Mouse (Mus musculus) midbrain, embryonic 16.5 days (tissue): ENCODE data around the gene Nbea. TPM values are rescaled to one million over a fixed set of nuclear protein-coding genes. Genes with fewer than 3 reads are reported as not detected.

Source experiments
- ATAC-seq: fragments of 200-750 bp; cut with Nextera tagmentation; 2 replicates; pipeline ENCODE4 v1.8.0; 2017; ENCODE audit warnings: moderate TSS enrichment
- H3K27ac ChIP-seq: fragments of 300-500 bp; sonication (generic); 2 replicates; pipeline ENCODE4 v1.5.1; 2014; ENCODE audit warnings: mild to moderate bottlenecking, low read length, mixed read lengths
- H3K27me3 ChIP-seq: fragments of 300-500 bp; sonication (generic); 2 replicates; pipeline ENCODE4 v1.6.1; 2014; ENCODE audit warnings: low read depth, low read length, mixed read lengths; ENCODE audit not compliant: control insufficient read depth, insufficient read depth
- H3K36me3 ChIP-seq: fragments of 300-500 bp; sonication (generic); 2 replicates; pipeline ENCODE4 v1.6.1; 2014; ENCODE audit warnings: mild to moderate bottlenecking, low read length, moderate library complexity, mixed read lengths; ENCODE audit not compliant: control insufficient read depth, insufficient read depth
- H3K4me1 ChIP-seq: fragments of 300-500 bp; sonication (generic); 2 replicates; pipeline ENCODE4 v1.6.1; 2014; ENCODE audit warnings: mild to moderate bottlenecking, low read length, mixed read lengths; ENCODE audit not compliant: control insufficient read depth, insufficient read depth
- H3K4me2 ChIP-seq: fragments of 300-500 bp; sonication (generic); 2 replicates; pipeline ENCODE4 v1.6.1; 2014; ENCODE audit warnings: mild to moderate bottlenecking, low read length, mixed read lengths
- H3K4me3 ChIP-seq: fragments of 300-500 bp; sonication (generic); 2 replicates; pipeline ENCODE4 v1.5.1; 2014; ENCODE audit warnings: low read depth, mild to moderate bottlenecking, low read length, moderate library complexity, mixed read lengths
- H3K9ac ChIP-seq: fragments of 300-500 bp; sonication (generic); 2 replicates; pipeline ENCODE4 v1.6.1; 2014; ENCODE audit warnings: low read depth, low read length, mixed read lengths
- H3K9me3 ChIP-seq: fragments of 300-500 bp; sonication (generic); replicated peaks from 2 replicates; pipeline ENCODE4 v1.6.1; 2014; ENCODE audit warnings: mild to moderate bottlenecking, low read length, mixed read lengths; ENCODE audit not compliant: control insufficient read depth, poor library complexity, severe bottlenecking
- WGBS: fragments of 180-500 bp; shearing (Covaris S2); extraction: QIAGEN DNeasy Blood & Tissue Kit; methylation state at CpG from one replicate; pipeline ENCODE4 v1.1.7; 2014; 5-methylcytosine and 5-hydroxymethylcytosine counted together
- polyA plus RNA-seq: library from polyadenylated mRNA; unstranded; fragments of >200 nt; fragmentation: Nextera tagmentation; extraction: Ambion mirVana; gene quantifications from 2 replicates; pipeline ENCODE4 v1.2.1, GENCODE M21; 2015

Gene Nbea
- polyA plus RNA-seq, 1 experiment from 2014 or later, result 60.2 TPM

- H3K27ac ChIP-seq, result no peak overlapping the region; the same call in 1 of the 2 replicates
- 19% methylated on average over 3 of the region's 3 CpGs for WGBS
- H3K4me3 ChIP-seq, result peak overlapping the region; percentile 96
- no peak for ATAC-seq
- peak overlapping the region; percentile 67 for H3K4me2 ChIP-seq
- no peaks in the 10 kb centered on the region for H3K9me3 ChIP-seq
- H3K27me3 ChIP-seq, result no peaks in the 10 kb centered on the region
- H3K36me3 ChIP-seq, result no peaks in the 10 kb centered on the region
- H3K4me1 ChIP-seq, result peaks cover 5% of the 10 kb centered on the region
- peak overlapping the region; percentile 96 for H3K9ac ChIP-seq
Observed at GRCm38 (mm10) chr3:56181025-56181424, 2.5 kb downstream of the Nbea start.

GRCm38 (mm10) chr3:56157864-56158263 is 25.6 kb downstream of the Nbea start:
- Histone ChIP-seq H3K9ac (no peak overlapping the region), H3K27ac (no peak overlapping the region), H3K4me2 (no peak overlapping the region), H3K27me3 (no peaks in the 10 kb centered on the region), H3K9me3 (no peaks in the 10 kb centered on the region), H3K4me1 (no peaks in the 10 kb centered on the region; the same call in 1 of the 2 replicates), H3K4me3 (no peak overlapping the region), H3K36me3 (no peaks in the 10 kb centered on the region)
- ATAC-seq, result peak; percentile 57; the same call in 1 of the 2 replicates
- 94% methylated on average over 2 of the region's 2 CpGs for WGBS

DNA sequence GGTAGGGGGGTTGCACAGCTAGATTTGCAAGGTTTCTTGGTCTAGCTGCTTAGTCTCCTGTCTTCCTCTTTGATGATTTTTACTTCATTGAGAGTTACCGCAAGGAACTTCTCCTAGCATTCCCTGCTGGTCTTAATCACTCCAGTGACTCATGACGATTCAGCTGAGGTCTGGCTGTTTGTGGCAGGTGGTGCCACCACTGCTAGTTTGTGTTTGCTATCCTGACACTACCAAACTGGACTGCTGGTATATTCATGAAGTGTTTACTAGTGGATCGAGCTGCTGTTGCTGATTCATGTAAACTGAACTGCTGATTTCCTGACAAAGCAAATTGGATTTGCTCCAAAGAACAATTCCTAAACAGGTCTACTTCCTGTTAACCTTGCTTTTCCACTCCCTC is 56.8 kb downstream of the Nbea start:
- Histone ChIP-seq H3K27me3 (no peaks in the 10 kb centered on the region), H3K9ac (no peak overlapping the region), H3K4me1 (no peaks in the 10 kb centered on the region), H3K27ac (no peak overlapping the region), H3K9me3 (0 out of 2 replicates have a peak, but pooled peaks cover 2% of the 10 kb centered on the region), H3K36me3 (no peaks in the 10 kb centered on the region), H3K4me3 (no peak overlapping the region), H3K4me2 (no peak overlapping the region)
- WGBS, result 88% methylated on average over 3 of the region's 3 CpGs
- ATAC-seq, result no peak

GRCm38 (mm10) chr3:56116647-56117046 is 66.9 kb downstream of the Nbea start:
- Histone ChIP-seq H3K4me2 (no peak overlapping the region), H3K27ac (no peak overlapping the region), H3K4me1 (no peaks in the 10 kb centered on the region), H3K9me3 (no peaks in the 10 kb centered on the region; the same call in none of the 2 replicates), H3K4me3 (no peak overlapping the region), H3K36me3 (no peaks in the 10 kb centered on the region; the same call in 1 of the 2 replicates), H3K9ac (no peak overlapping the region), H3K27me3 (no peaks in the 10 kb centered on the region)
- no peak for ATAC-seq

- ATAC-seq, result no peak
- 66% methylated on average over 2 of the region's 2 CpGs for WGBS
- H3K36me3 ChIP-seq, result no peaks in the 10 kb centered on the region
Observed at GRCm38 (mm10) chr3:56108101-56108500, 75.4 kb downstream of the Nbea start.

GRCm38 (mm10) chr3:56097105-56097504 is 86.4 kb downstream of the Nbea start:
- H3K9ac ChIP-seq, result no peak overlapping the region
- peaks cover 11% of the 10 kb centered on the region for H3K4me1 ChIP-seq
- no peak overlapping the region for H3K4me3 ChIP-seq
- 6% methylated on average over 5 of the region's 5 CpGs for WGBS
- no peak overlapping the region; the same call in 1 of the 2 replicates for H3K4me2 ChIP-seq
- no peaks in the 10 kb centered on the region for H3K36me3 ChIP-seq
- peak overlapping the region; percentile 53 for H3K27ac ChIP-seq
- ATAC-seq, result no peak; the same call in 1 of the 2 replicates
- H3K27me3 ChIP-seq, result no peaks in the 10 kb centered on the region
- H3K9me3 ChIP-seq, result no peaks in the 10 kb centered on the region

More at GRCm38 (mm10) chr3:56108101-56108500, 75.4 kb downstream of the Nbea start:
- H3K4me3 ChIP-seq, result no peak overlapping the region
- H3K27ac ChIP-seq, result no peak overlapping the region
- no peak overlapping the region for H3K9ac ChIP-seq
- no peaks in the 10 kb centered on the region for H3K4me1 ChIP-seq
- no peaks in the 10 kb centered on the region for H3K9me3 ChIP-seq
- H3K27me3 ChIP-seq, result no peaks in the 10 kb centered on the region
- no peak overlapping the region for H3K4me2 ChIP-seq

GRCm38 (mm10) chr3:56079015-56079612 is 104.4 kb downstream of the Nbea start:
- 0 out of 2 replicates have a peak, but pooled peaks cover 6% of the 10 kb centered on the region for H3K36me3 ChIP-seq
- WGBS, result 89% methylated on average over 1 of the region's 1 CpGs
- H3K4me1 ChIP-seq, result no peaks in the 10 kb centered on the region
- H3K4me3 ChIP-seq, result no peak overlapping the region
- no peaks in the 10 kb centered on the region for H3K9me3 ChIP-seq
- no peaks in the 10 kb centered on the region for H3K27me3 ChIP-seq
- H3K9ac ChIP-seq, result no peak overlapping the region
- H3K27ac ChIP-seq, result no peak overlapping the region
- H3K4me2 ChIP-seq, result no peak overlapping the region
- 0 out of 2 replicates have a peak, but pooled peaks have one; percentile 70 for ATAC-seq

GRCm38 (mm10) chr3:56067849-56068248 is 115.7 kb downstream of the Nbea start:
- Histone ChIP-seq H3K27me3 (no peaks in the 10 kb centered on the region), H3K4me1 (no peaks in the 10 kb centered on the region), H3K9ac (no peak overlapping the region), H3K4me3 (no peak overlapping the region), H3K9me3 (no peaks in the 10 kb centered on the region), H3K36me3 (peaks cover 10% of the 10 kb centered on the region; the same call in 1 of the 2 replicates), H3K4me2 (no peak overlapping the region), H3K27ac (no peak overlapping the region)
- ATAC-seq, result no peak
- 79% methylated on average over 6 of the region's 6 CpGs for WGBS

- Histone ChIP-seq H3K27me3 (no peaks in the 10 kb centered on the region), H3K9ac (no peak overlapping the region), H3K27ac (no peak overlapping the region), H3K4me1 (no peaks in the 10 kb centered on the region), H3K9me3 (no peaks in the 10 kb centered on the region), H3K4me3 (no peak overlapping the region), H3K36me3 (peaks cover 10% of the 10 kb centered on the region; the same call in 1 of the 2 replicates), H3K4me2 (no peak overlapping the region)
- ATAC-seq, result no peak
- 84% methylated on average over 1 of the region's 1 CpGs for WGBS
Observed at GRCm38 (mm10) chr3:56066360-56067040, 117.0 kb downstream of the Nbea start.
